Mouse (Mus musculus) heart, adult 2 months (tissue): Measurements from ENCODE around the gene Tmem145. TPM values are rescaled to one million over a fixed set of nuclear protein-coding genes. Genes with fewer than 3 reads are reported as not detected.

ENCODE experiments used
- DNase-seq, 2 experiments: peaks; one replicate each; pipeline ENCODE4 v3.0.0; 2021
- H3K27ac ChIP-seq: fragments of 200-600 bp; 2 replicates; pipeline ENCODE4 v1.8.1; 2022
- H3K27me3 ChIP-seq: fragments of 200-500 bp; 2 replicates; pipeline ENCODE4 v1.6.1; 2012; ENCODE audit warnings: mild to moderate bottlenecking, low read length, inconsistent platforms, mixed read lengths; ENCODE audit not compliant: control insufficient read depth, insufficient read depth
- H3K36me3 ChIP-seq: fragments of 200-500 bp; 2 replicates; pipeline ENCODE4 v1.6.1; 2012; ENCODE audit warnings: low read length, inconsistent platforms; ENCODE audit not compliant: control insufficient read depth, insufficient read depth
- H3K4me1 ChIP-seq: fragments of 200-500 bp; 2 replicates; pipeline ENCODE4 v1.6.1; 2011; ENCODE audit warnings: low read length; ENCODE audit not compliant: control insufficient read depth, insufficient read depth
- H3K4me3 ChIP-seq: fragments of 200-600 bp; 2 replicates; pipeline ENCODE4 v1.8.1; 2022
- H3K79me2 ChIP-seq: fragments of 200-500 bp; replicated peaks from 2 replicates; pipeline ENCODE4 v1.6.1; 2012; ENCODE audit warnings: mild to moderate bottlenecking, inconsistent platforms, low read length, moderate library complexity, mixed read lengths; ENCODE audit not compliant: control insufficient read depth, insufficient read depth
- H3K9ac ChIP-seq: fragments of 200-500 bp; 2 replicates; pipeline ENCODE4 v1.6.1; 2012; ENCODE audit warnings: low read depth, mild to moderate bottlenecking, control low read depth, inconsistent platforms, low read length, mixed read lengths
- CTCF ChIP-seq: fragments of 200-600 bp; IDR thresholded peaks from 2 replicates; pipeline ENCODE4 v1.8.1; 2022; ENCODE audit warnings: antibody characterized with exemption, mild to moderate bottlenecking, moderate library complexity
- EP300 ChIP-seq: fragments of 200-500 bp; IDR thresholded peaks from 2 replicates; pipeline ENCODE4 v1.6.1; 2011; ENCODE audit warnings: low read depth, low read length, control low read depth; ENCODE audit not compliant: insufficient read depth
- POLR2A ChIP-seq: fragments of 200-500 bp; IDR thresholded peaks from 2 replicates; pipeline ENCODE4 v1.6.1; 2011; ENCODE audit warnings: mild to moderate bottlenecking, low read depth, low read length, control low read depth; ENCODE audit not compliant: insufficient read depth
- WGBS: fragments of 180-500 bp; shearing (Covaris S2); methylation state at CpG from one replicate; pipeline ENCODE4 v1.1.7; 2018; 5-methylcytosine and 5-hydroxymethylcytosine counted together
- intact Hi-C: fragments of 180-260 bp; cut with DNase I; formaldehyde crosslinking; loops from one replicate; pipeline ENCODE4 v1.15.1; 2025
- polyA plus RNA-seq: library from polyadenylated mRNA; depleted of rRNA; stranded (reverse); fragments of >200 nt; gene quantifications from 2 replicates; pipeline ENCODE4 v1.2.3, GENCODE M21; 2012
- total RNA-seq, 2 experiments: library from RNA; stranded (reverse); gene quantifications; 2 replicates each; pipeline ENCODE4 v1.2.3; 2021

Gene Tmem145
- total and polyA plus RNA-seq, 3 experiments = 0.06 TPM; not detected in 2

DNA sequence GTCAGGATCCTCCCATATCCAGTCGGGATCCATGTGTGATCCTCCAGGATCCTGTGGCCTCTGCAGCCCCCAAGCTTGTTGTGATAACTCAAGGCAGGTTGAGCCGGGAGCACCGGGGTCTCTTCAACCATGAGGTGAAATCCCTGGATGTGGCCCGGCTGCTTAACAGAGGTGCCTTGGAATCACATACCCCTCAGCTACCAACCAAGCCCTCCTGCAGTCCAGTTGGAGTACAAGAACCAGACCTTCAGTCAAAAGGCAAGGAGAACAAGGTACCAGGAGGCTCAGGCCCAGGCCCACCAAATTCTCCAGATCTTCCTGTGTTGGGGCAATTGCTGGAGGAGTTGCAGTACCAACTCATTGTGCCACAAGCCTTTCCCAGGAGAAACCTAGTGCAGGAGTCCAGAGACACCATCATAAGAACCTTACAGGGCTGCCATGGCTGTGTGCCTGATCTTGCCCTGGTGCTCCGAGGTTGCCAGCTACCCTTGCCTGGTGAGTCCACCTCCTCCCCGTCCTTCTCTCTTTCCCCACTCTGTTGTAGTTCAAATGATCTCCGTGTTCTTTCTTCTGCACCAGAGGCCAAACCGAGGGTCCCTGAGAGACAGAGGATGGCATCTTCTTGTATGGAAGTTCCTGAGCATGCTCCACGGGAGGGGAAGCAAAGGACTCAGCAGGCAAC, 2.8 kb upstream of the Tmem145 start:
- no peak overlapping the region for H3K9ac ChIP-seq
- H3K36me3 ChIP-seq = no peaks in the 10 kb centered on the region
- H3K27ac ChIP-seq = no peak overlapping the region
- no peak for TF ChIP-seq EP300
- TF ChIP-seq POLR2A = no peak
- no peak for TF ChIP-seq CTCF
- no peak overlapping the region for H3K4me3 ChIP-seq
- intact Hi-C loops = no loop called here
- WGBS = 53% methylated on average over 9 of the region's 9 CpGs
- H3K4me1 ChIP-seq = no peaks in the 10 kb centered on the region
- H3K79me2 ChIP-seq = no peaks in the 10 kb centered on the region
- DNase-seq = no peak
- H3K27me3 ChIP-seq = no peaks in the 10 kb centered on the region

DNA sequence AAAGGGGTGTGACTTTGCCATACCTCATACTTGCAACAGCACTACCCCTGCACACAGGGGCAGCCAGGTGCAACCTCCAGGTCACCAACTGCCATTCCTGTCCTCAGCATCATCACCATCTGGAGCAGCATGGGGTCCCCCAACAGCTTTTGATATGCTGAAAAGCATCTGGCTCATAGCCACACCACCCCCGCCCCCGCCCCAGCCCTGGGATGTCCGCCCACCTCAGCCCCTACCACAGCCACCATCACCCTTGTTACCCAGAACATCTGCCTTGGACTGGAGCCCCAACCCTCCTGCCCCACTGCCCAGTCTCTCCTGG, 2.3 kb upstream of the Tmem145 start:
- H3K79me2 ChIP-seq = no peaks in the 10 kb centered on the region
- TF ChIP-seq EP300 (no peak), CTCF (no peak), POLR2A (no peak)
- DNase-seq = no peak
- H3K36me3 ChIP-seq = no peaks in the 10 kb centered on the region
- H3K9ac ChIP-seq = no peak overlapping the region
- intact Hi-C loops = no loop called here
- no peak overlapping the region for H3K27ac ChIP-seq
- H3K27me3 ChIP-seq = no peaks in the 10 kb centered on the region; the same call in 1 of the 2 replicates
- H3K4me1 ChIP-seq = no peaks in the 10 kb centered on the region
- 58% methylated on average over 3 of the region's 3 CpGs for WGBS
- no peak overlapping the region for H3K4me3 ChIP-seq

DNA sequence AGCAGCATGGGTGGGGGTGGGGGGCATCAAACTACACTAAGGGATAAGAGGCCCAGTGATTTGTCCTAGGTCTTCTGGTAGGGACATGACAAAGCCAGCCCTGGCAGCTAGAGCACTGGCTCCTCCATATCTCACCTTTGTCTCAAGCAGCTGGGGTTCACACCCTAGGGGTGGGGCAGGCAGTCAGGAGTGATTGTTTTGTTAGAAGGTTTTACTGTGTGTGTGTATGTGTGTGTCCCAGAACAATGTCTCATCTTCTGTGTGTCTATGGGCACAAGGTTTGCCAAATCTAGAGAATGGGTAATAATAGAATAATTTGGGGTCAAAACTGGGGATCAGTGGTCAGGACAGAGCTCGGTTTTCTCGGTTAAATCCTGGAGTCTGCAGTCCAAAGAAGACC, 425 bp upstream of the Tmem145 start:
- Histone ChIP-seq H3K27ac (no peak overlapping the region), H3K36me3 (no peaks in the 10 kb centered on the region), H3K27me3 (peaks cover 2% of the 10 kb centered on the region; the same call in 1 of the 2 replicates), H3K9ac (no peak overlapping the region), H3K4me3 (no peak overlapping the region), H3K4me1 (no peaks in the 10 kb centered on the region), H3K79me2 (no peaks in the 10 kb centered on the region)
- 2% methylated on average over 2 of the region's 2 CpGs for WGBS
- TF ChIP-seq CTCF = no peak
- TF ChIP-seq EP300 = no peak
- no peak for TF ChIP-seq POLR2A
- intact Hi-C loops = no loop called here
- no peak for DNase-seq

DNA sequence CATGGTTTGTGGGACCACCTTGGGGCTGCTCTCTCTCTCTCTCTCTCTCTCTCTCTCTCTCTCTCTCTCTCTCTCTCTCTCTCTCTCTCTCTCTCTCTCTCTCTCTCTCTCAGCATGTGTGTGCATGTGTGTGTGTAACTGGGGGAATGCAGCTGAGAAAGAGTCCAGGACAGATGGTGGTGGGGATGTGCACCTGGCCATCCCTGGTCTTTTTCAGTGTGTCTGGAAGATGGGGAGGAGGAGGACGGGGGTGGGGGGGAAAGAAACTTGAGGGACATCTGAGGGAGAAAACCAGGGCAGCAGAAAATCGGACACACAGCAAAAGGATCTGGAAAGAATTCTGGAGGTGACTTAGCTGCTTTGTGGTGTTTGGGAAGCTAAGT, 699 bp downstream of the Tmem145 start:
- Histone ChIP-seq H3K36me3 (no peaks in the 10 kb centered on the region), H3K27ac (no peak overlapping the region), H3K4me3 (no peak overlapping the region), H3K27me3 (peaks cover 3% of the 10 kb centered on the region; the same call in 1 of the 2 replicates), H3K4me1 (no peaks in the 10 kb centered on the region), H3K79me2 (no peaks in the 10 kb centered on the region), H3K9ac (no peak overlapping the region)
- intact Hi-C loops = no loop called here
- DNase-seq = no peak
- WGBS = 39% methylated on average over 2 of the region's 2 CpGs
- TF ChIP-seq EP300 (no peak), POLR2A (no peak), CTCF (no peak)

DNA sequence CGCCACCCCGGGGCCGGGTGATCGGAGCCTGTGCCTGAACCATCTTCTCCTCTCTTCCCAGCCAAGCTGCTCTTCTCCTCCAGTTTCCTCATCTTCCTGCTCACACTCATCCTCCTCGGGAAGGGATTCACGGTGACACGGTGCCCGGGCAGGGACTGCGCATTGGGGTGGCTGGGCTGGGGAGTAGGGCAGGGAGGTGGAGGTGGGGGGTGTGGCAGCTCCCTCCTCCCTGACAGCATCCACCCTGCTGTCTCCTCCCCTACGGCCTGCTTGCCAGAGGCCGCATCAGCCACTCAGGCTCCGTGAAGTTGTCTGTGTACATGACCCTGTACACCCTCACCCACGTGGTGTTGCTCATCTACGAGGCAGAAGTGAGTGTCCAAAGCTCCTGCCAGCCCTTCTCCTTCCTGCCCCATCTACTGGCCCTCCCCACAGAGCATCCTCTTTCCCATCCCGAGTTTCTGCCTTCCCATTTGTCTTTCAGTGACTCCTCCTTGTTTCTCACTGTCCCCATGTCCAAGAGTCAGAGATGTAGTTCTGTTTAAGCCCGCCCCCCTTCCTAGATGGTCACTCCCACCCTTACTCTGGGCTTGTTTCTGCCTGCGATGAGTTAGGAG, 2.9 kb downstream of the Tmem145 start:
- Histone ChIP-seq H3K79me2 (no peaks in the 10 kb centered on the region), H3K4me1 (no peaks in the 10 kb centered on the region), H3K36me3 (no peaks in the 10 kb centered on the region), H3K27ac (no peak overlapping the region), H3K9ac (no peak overlapping the region), H3K27me3 (peaks cover 3% of the 10 kb centered on the region; the same call in 1 of the 2 replicates), H3K4me3 (no peak overlapping the region)
- intact Hi-C loops = no loop called here
- WGBS = 56% methylated on average over 17 of the region's 17 CpGs
- no peak for DNase-seq
- TF ChIP-seq CTCF (no peak), EP300 (no peak), POLR2A (no peak)

DNA sequence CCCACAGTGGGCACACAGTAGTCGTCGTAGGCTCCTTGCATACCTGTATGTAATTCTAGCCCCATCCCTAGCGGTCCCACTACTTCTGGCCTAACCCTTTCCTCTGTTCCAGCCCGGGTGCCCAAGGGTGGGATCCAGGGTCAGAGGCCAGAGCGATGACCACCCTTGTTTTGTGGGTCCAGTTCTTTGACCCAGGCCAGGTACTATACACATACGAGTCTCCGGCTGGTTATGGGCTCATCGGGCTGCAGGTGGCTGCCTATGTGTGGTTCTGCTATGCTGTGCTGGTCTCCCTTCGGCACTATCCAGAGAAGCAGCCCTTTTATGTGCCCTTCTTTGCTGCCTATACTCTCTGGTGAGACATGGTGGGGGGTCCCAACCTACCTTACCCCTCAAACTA, 3.5 kb downstream of the Tmem145 start:
- intact Hi-C loops = no loop called here
- 84% methylated on average over 9 of the region's 9 CpGs for WGBS
- H3K27me3 ChIP-seq = peaks cover 3% of the 10 kb centered on the region; the same call in 1 of the 2 replicates
- TF ChIP-seq POLR2A = no peak
- TF ChIP-seq CTCF = no peak
- no peak for TF ChIP-seq EP300
- H3K79me2 ChIP-seq = no peaks in the 10 kb centered on the region
- H3K36me3 ChIP-seq = no peaks in the 10 kb centered on the region
- no peak overlapping the region for H3K9ac ChIP-seq
- no peak for DNase-seq
- H3K4me3 ChIP-seq = no peak overlapping the region
- no peaks in the 10 kb centered on the region for H3K4me1 ChIP-seq
- no peak overlapping the region for H3K27ac ChIP-seq
